Mouse (Mus musculus) hindlimb bud, embryonic 11.5 days (tissue): ENCODE measurements around the gene Prkch.

Experiments used
- DNase-seq: peaks from one replicate; pipeline ENCODE4 v3.0.0-alpha.2; 2012; ENCODE audit warnings: low read depth, low spot score; ENCODE audit errors: extremely low spot score

The Prkch gene

GRCm38 (mm10) chr12:73790571-73791108, 206.0 kb downstream of the Prkch start:
- no peak for DNase-seq

DNA sequence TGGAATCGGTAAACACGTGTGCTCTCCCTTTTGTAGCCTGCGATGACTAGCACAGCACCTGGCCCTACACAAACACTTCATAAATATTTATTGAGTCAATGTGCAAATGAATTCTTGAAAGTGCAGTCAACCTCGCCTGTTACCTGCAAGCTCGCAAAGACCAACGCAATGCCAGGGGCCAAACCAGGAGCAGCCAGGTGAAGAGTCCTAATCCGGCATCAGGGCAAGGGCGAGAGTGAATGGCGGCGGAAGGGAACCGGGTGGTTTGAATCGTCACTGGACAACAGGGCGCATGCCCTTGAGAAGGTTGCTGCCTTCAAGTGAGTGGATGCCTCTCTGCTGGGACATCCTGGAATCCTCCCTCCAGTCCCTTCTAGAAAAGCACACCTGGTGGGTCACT, 208.6 kb downstream of the Prkch start:
- DNase-seq: no peak

DNA sequence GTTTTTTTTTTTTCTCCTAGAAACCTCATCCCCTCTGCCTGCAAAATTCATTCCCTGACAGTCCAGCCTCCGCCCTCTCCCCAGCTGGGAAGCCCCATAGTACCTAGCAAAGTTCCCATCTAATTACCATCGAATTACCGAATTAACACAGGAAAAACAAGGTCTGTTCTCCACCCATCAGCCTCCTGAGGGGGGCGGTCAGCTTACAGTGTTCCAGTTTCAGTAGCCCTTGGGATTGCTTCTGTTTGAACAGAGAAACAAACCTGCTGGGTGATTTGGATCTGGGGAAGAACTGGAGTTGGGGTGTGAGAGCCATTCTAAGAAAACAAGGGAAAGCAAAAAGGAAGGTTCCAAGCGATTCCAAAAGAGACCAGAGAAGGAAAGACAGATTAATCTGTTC, 209.1 kb downstream of the Prkch start:
- no peak for DNase-seq

DNA sequence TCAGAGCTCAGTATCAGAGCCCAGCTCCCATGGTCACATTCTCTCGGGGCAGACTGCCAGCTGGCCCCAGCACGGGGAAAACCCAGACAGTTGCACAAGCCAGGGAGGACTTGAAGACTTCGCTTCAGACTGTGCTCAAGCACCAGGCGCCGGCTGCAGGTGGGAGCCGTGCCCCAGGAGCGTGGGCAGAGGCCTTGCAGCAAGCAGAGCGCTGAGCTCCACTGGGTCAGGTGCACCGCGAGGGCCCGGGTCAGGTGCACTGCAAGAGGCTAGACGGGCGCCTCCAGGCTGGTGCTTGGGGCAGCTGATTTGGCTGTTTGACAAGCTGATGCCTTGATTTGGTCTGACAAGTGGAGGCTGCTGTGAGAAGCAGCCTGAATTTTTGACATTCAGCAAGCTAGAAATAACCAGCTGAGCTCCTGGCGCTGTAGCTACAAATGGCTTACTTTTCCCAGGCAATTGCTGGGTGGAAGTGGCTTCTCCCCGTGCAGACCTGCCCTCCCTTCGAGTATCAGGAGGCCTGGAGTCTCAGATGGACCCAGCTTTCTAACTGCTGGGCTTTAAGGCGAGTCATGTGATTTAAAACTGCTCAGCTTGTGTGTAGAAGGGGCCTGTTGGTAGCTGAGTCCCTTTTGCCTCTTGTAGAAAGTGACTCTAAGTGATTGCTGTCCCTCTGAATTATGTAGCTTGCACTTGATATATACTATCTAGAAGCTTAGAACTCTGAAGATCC, 209.7 kb downstream of the Prkch start:
- no peak for DNase-seq

DNA sequence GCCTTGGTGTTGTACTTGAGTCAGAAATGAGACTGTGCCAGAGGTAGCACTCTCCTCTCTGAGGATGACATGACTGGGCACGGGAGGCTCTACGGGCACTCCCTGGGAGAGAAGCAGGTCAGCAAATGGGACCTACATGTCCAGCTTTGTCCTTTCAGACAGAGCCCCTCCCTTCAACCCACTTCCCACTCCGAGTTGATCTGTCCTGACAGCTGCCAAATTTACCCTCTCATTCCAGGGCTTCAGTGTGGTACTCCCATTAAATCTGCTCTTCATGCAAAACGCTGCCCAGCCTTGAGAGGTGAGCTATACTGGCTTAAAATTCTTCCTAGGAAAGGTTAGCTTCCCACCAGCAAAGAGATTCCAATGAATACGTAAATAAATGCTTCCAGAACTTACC, 215.1 kb downstream of the Prkch start:
- DNase-seq: no peak

- DNase-seq: no peak
Measured at GRCm38 (mm10) chr12:73800886-73801285, 216.3 kb downstream of the Prkch start.

- DNase-seq: no peak
Measured at GRCm38 (mm10) chr12:73801845-73802244, 217.2 kb downstream of the Prkch start.

- DNase-seq: peak; percentile 58
Measured at GRCm38 (mm10) chr12:73802379-73803057, 217.9 kb downstream of the Prkch start.

DNA sequence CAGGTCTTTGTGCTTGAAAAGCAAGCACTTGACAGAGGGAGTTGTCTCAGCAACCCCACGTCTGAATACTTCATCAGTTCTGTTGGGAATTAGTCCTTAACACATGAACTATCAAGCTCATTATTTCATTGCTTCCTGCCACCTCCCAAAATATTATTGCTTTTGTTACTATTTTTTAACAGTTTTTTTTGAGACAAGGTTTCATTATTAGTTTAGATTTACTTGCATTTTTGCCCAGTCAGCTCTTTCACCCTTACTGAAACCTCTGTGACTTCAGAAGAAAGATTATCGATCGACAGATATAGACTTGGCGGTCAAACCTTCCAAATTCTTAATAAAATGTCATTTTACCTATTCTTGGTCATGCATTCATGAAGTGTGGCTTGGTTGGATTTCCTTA, 219.3 kb downstream of the Prkch start:
- DNase-seq: no peak

GRCm38 (mm10) chr12:73805541-73805940, 220.9 kb downstream of the Prkch start:
- DNase-seq: no peak

DNA sequence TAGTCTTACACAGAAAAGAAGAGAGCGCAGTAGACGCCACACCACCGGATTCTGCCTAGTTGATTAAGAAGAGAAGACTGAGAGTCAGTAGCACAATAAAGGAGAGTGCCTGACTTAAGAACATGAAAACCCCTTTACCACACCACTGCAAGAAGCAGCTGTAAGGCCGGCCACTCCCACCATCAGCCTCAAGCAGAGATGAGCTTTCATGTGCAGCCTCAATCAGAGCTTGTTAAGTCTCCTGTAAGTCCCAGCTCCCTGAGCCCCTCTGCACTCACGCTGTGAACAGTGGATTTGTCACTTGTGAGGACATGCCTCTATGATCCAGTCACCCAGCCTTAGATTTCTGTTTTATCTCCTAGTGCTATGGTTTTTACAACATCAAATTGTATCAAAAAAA, 221.4 kb downstream of the Prkch start:
- no peak for DNase-seq

DNA sequence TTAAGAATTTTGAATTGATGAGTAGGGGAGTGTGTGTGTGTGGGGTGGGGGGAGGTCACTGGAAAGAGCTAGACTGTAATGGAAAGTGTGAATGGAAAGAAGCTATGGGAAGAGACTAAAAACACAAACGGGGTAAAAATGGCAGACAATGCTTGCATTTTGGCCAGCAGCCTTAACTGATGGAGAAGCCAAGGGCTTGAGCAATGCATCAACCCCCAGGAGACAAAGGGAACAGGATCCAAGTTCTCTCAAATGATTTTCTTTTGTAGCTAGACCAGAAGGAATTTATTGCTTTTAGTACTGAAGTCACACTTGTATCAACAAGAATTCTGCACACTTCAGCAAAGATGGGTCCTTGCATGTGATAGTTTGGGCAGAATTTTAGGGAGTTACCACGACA, 222.6 kb downstream of the Prkch start:
- DNase-seq: no peak

- DNase-seq: no peak
Measured at GRCm38 (mm10) chr12:73810041-73810795, 225.6 kb downstream of the Prkch start.

DNA sequence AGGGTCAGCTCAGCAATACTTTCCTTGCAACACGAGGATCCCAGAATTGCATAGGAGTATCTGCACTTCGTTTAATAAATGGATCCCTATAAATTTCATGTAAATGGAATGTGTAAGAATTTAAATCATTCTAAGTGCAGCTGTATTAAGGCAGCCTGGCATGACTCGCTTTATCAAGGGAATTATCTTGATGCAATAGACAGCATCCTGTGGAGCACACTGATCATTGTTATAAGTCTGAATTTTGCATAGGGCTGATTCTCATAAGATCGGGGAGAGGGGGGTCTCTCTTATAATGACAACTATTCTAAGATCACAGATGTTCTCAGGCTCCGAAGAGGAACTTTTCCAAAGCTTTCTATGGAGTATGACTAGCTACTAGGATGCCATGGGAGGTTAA, 226.3 kb downstream of the Prkch start:
- DNase-seq: no peak

GRCm38 (mm10) chr12:73812198-73812597, 227.6 kb downstream of the Prkch start:
- no peak for DNase-seq

- no peak for DNase-seq
Measured at GRCm38 (mm10) chr12:73813016-73813900, 228.7 kb downstream of the Prkch start.

DNA sequence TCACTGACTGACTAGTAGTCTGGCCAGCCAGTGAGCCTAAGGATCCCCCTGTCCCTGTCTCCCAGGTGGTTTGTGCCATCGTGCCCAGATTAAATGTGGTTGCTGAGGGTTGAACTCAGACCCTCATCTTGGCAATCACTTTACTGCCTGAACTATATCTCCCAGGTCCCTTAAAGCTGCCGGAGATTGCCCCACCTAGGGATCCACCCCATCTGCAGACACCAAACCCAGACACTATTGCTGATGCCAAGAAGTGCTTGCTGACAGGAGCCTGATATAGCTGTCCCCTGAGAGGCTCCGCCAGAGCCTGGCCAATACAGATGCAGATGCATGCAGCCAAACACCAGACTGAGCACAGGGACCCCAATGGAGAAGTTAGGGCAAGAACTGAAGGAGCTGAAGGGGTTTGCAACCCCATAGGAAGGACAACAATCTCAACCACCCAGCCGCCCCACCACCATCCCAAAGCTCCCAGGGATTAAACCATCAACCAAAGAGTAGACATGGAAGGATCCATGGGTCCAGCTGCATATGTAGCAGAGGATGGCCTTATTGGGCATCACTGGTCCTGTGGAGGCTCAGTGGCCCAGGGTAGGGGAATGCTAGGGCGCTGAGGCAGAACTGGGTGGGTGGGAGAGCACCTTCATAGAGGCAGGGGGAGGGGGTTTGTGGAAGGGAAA, 229.6 kb downstream of the Prkch start:
- no peak for DNase-seq

- DNase-seq: no peak
Measured at GRCm38 (mm10) chr12:73814897-73815296, 230.3 kb downstream of the Prkch start.

- DNase-seq: no peak
Measured at GRCm38 (mm10) chr12:73815463-73815862, 230.9 kb downstream of the Prkch start.

- no peak for DNase-seq
Measured at GRCm38 (mm10) chr12:73815892-73816291, 231.3 kb downstream of the Prkch start.
